ENCODE assay signal across 19 mouse cellular contexts in the genomic region with DNA sequence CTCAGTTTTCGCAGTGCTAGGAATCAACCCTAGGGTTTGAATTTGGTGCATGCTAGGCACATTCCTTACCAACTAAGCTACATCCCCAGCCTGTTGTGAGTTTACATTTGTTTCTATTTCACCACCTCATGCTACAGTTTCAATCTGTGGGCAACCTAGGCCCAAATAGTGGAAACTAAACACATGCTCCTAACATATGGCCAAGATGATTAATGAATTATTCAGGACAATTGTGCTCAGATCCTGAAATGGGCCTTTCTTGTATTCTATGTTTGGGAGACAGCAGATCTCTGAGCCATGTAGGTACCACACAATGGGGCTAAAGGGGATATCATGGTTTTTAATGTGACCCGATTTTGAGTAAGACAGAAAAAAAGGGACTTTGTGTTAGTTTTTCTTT.
A peak's percentile ranks its signal among the peaks of the same experiment; 100 is the strongest.
DNase-seq lines count a peak whose midpoint lies in the region; ATAC-seq and TF ChIP-seq lines count a peak whose summit lies in the region.
"Had no signal": no experiment of that assay in that cellular context is flagged by ENCODE, and none has a peak within 500 bp of the region (broad histone marks: within the 10 kb centered on the region; RNA-seq: fewer than 3 reads in every experiment).

No protein-coding gene starts in this region.

- no peak for TF ChIP-seq POLR2A in brain, embryonic 14.5 days (IDR thresholded peaks at IDR 0.05; ENCODE audit: borderline replicate concordance, extremely low read depth, insufficient read depth, insufficient read length, poor library complexity, severe bottlenecking)

- H3K4me3 ChIP-seq in forebrain, embryonic 16.5 days (replicated peaks; ENCODE audit: low read length), result no peak overlapping the region
- no peak overlapping the region for H3K4me3 ChIP-seq in forebrain, embryonic 13.5 days
- H3K4me3 ChIP-seq: embryonic facial prominence, embryonic 13.5 days; embryonic facial prominence, embryonic 15.5 days; erythroblast, embryonic 14.5 days had no signal

- no peak overlapping the region for H3K4me2 ChIP-seq in forebrain, embryonic 16.5 days (ENCODE audit: low read length)
- H3K4me2 ChIP-seq in forebrain, embryonic 13.5 days, result no peak overlapping the region
- H3K4me2 ChIP-seq: embryonic facial prominence, embryonic 13.5 days; embryonic facial prominence, embryonic 15.5 days had no signal

- no peaks in the 10 kb centered on the region for H3K4me1 ChIP-seq in forebrain, embryonic 16.5 days (replicated peaks; ENCODE audit: control insufficient read depth, insufficient read depth, low read length)
- H3K4me1 ChIP-seq in forebrain, embryonic 13.5 days, result no peaks in the 10 kb centered on the region
- H3K4me1 ChIP-seq: embryonic facial prominence, embryonic 15.5 days had no signal

- no peak overlapping the region for H3K27ac ChIP-seq in forebrain, embryonic 16.5 days (ENCODE audit: low read length)
- no peak overlapping the region for H3K27ac ChIP-seq in forebrain, embryonic 13.5 days
- H3K27ac ChIP-seq: embryonic facial prominence, embryonic 13.5 days; embryonic facial prominence, embryonic 15.5 days had no signal

- H3K36me3 ChIP-seq in forebrain, embryonic 16.5 days (ENCODE audit: control insufficient read depth, insufficient read depth), result no peaks in the 10 kb centered on the region
- no peaks in the 10 kb centered on the region for H3K36me3 ChIP-seq in forebrain, embryonic 13.5 days (ENCODE audit: poor library complexity, severe bottlenecking)
- H3K36me3 ChIP-seq: embryonic facial prominence, embryonic 13.5 days; embryonic facial prominence, embryonic 15.5 days had no signal

- H3K9ac ChIP-seq in forebrain, embryonic 16.5 days (replicated peaks; ENCODE audit: low read depth, low read length), result no peak overlapping the region
- H3K9ac ChIP-seq in forebrain, embryonic 13.5 days, result no peak overlapping the region
- H3K9ac ChIP-seq: embryonic facial prominence, embryonic 13.5 days; embryonic facial prominence, embryonic 15.5 days had no signal

- no peak for TF ChIP-seq CTCF in brain, embryonic 14.5 days (IDR thresholded peaks at IDR 0.05; ENCODE audit: borderline replicate concordance, extremely low read depth, insufficient read depth, insufficient read length)

- DNase-seq in brain, adult 2 months (ENCODE audit: low read depth, low spot score), result peak; percentile 65
- peak; percentile 18 for DNase-seq in brain, embryonic 14.5 days (ENCODE audit: low read depth)
- no peak for DNase-seq in thymus, postnatal 36 days
- DNase-seq: adrenal gland, adult 2 months; adrenal gland, postnatal 10 days; adrenal gland, postnatal 25 days; cerebellum, adult 11 months; cerebellum, adult 18-20 months; cerebellum, adult 8-10 months; cerebellum, adult 9-11 months; cerebellum, postnatal 14 days; cerebellum, postnatal 36 days; embryo, embryonic 11 days had no signal

- 86% methylated on average over 2 of the region's 2 CpGs for WGBS in forebrain, embryonic 16.5 days
- 96% methylated on average over 2 of the region's 2 CpGs for WGBS in forebrain, embryonic 13.5 days

- 0 out of 2 replicates have a peak, but pooled peaks have one; percentile 36 for ATAC-seq in forebrain, embryonic 16.5 days
- no peak for ATAC-seq in forebrain, embryonic 13.5 days
- ATAC-seq: forebrain, embryonic 14.5 days had no signal

- no peaks in the 10 kb centered on the region for H3K27me3 ChIP-seq in forebrain, embryonic 16.5 days (replicated peaks; ENCODE audit: control insufficient read depth, insufficient read depth, low read length)
- H3K27me3 ChIP-seq in forebrain, embryonic 13.5 days, result no peaks in the 10 kb centered on the region
- H3K27me3 ChIP-seq: embryonic facial prominence, embryonic 13.5 days; embryonic facial prominence, embryonic 15.5 days had no signal

- H3K9me3 ChIP-seq in forebrain, embryonic 16.5 days (ENCODE audit: control insufficient read depth, low read length), result no peaks in the 10 kb centered on the region
- no peaks in the 10 kb centered on the region for H3K9me3 ChIP-seq in forebrain, embryonic 13.5 days (replicated peaks)
- H3K9me3 ChIP-seq: embryonic facial prominence, embryonic 13.5 days; embryonic facial prominence, embryonic 15.5 days had no signal

Comparison
In these comparisons a context has a peak if more than half of its experiments do, and no peak if none do; other contexts are left out.
1. DNase-seq: peak in brain, adult 2 months (single experiment) and brain, embryonic 14.5 days (single experiment); none in thymus, postnatal 36 days (0 of 2).